Mouse (Mus musculus) urinary bladder, adult 2 months (tissue): Measurements from ENCODE around the gene Grem1. TPM values are rescaled to one million over a fixed set of nuclear protein-coding genes. Genes with fewer than 3 reads are reported as not detected.
A peak's percentile ranks its signal among the peaks of the same experiment; 100 is the strongest.

Experiments used
- DNase-seq: peaks from one replicate; pipeline ENCODE4 v3.0.0; 2022; ENCODE audit warnings: low spot score
- polyA plus RNA-seq: library from polyadenylated mRNA; depleted of rRNA; stranded (reverse); fragments of >200 nt; gene quantifications from 2 replicates; pipeline ENCODE4 v1.2.3, GENCODE M21; 2012; rRNA removed

Gene Grem1
- 0.07 and 0.12 TPM in 2 replicates for polyA plus RNA-seq

- no peak for DNase-seq
Observed at GRCm38 (mm10) chr2:113758311-113759161, at the start of gene Grem1. Gene Grem1 (minus strand): TSS chr2:113758646.

GRCm38 (mm10) chr2:113807640-113808039, 49.2 kb upstream of the Grem1 start:
- peak; percentile 33 for DNase-seq

GRCm38 (mm10) chr2:113806851-113807577, 48.6 kb upstream of the Grem1 start:
- no peak for DNase-seq

GRCm38 (mm10) chr2:113805765-113806164, 47.3 kb upstream of the Grem1 start:
- DNase-seq = no peak

GRCm38 (mm10) chr2:113803753-113804152, 45.3 kb upstream of the Grem1 start:
- DNase-seq = no peak

- no peak for DNase-seq
Observed at GRCm38 (mm10) chr2:113800846-113801245, 42.4 kb upstream of the Grem1 start.

- DNase-seq = no peak
Observed at GRCm38 (mm10) chr2:113798605-113799004, 40.2 kb upstream of the Grem1 start.

GRCm38 (mm10) chr2:113795186-113795585, 36.7 kb upstream of the Grem1 start:
- DNase-seq = no peak

- DNase-seq = no peak
Observed at GRCm38 (mm10) chr2:113793521-113793920, 35.1 kb upstream of the Grem1 start.

- DNase-seq = no peak
Observed at GRCm38 (mm10) chr2:113788821-113789387, 30.5 kb upstream of the Grem1 start.

GRCm38 (mm10) chr2:113787882-113788281, 29.4 kb upstream of the Grem1 start:
- DNase-seq = no peak

GRCm38 (mm10) chr2:113784851-113785250, 26.4 kb upstream of the Grem1 start:
- no peak for DNase-seq

- no peak for DNase-seq
Observed at GRCm38 (mm10) chr2:113781521-113781920, 23.1 kb upstream of the Grem1 start.

GRCm38 (mm10) chr2:113781107-113781506, 22.7 kb upstream of the Grem1 start:
- DNase-seq = no peak

GRCm38 (mm10) chr2:113779336-113779735, 20.9 kb upstream of the Grem1 start:
- no peak for DNase-seq

GRCm38 (mm10) chr2:113778036-113778435, 19.6 kb upstream of the Grem1 start:
- no peak for DNase-seq

- DNase-seq = no peak
Observed at GRCm38 (mm10) chr2:113776297-113776696, 17.9 kb upstream of the Grem1 start.

GRCm38 (mm10) chr2:113774150-113774805, 15.8 kb upstream of the Grem1 start:
- no peak for DNase-seq

- no peak for DNase-seq
Observed at GRCm38 (mm10) chr2:113768541-113769303, 10.3 kb upstream of the Grem1 start.

GRCm38 (mm10) chr2:113765885-113766284, 7.4 kb upstream of the Grem1 start:
- no peak for DNase-seq

GRCm38 (mm10) chr2:113764968-113765367, 6.5 kb upstream of the Grem1 start:
- DNase-seq = no peak
